Mouse (Mus musculus) bone marrow macrophage, adult 2 months (primary cell): ENCODE results near the gene Smarcad1.

ENCODE experiments used
- CTCF ChIP-seq: IDR thresholded peaks from 2 replicates; pipeline ENCODE4 v1.5.1; 2012; ENCODE audit warnings: low read depth, mild to moderate bottlenecking, low read length, moderate library complexity
- POLR2A ChIP-seq: IDR thresholded peaks from 2 replicates; pipeline ENCODE4 v1.6.1; 2012; ENCODE audit warnings: mild to moderate bottlenecking, low read depth, low read length, borderline replicate concordance

DNA sequence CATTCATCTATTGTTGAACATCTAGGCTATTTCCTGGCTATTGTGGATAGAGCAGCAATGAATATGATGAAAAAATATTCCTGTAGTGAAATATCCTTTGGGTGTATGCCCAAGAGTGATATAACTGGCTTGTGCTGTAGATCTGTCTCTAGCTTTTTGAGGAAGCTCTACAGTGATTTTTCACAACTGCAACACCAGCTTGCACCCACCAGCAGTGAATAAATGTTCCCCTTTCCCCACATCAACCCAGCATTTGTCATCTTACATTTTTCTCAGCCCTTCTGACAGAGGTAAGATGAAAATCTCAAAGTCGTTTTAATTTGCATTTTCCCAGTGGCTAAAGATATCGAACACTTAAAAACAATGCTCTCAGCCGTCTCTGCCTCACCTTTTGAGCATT, 111.2 kb downstream of the Smarcad1 start:
- no peak for TF ChIP-seq POLR2A
- no peak for TF ChIP-seq CTCF
